Mouse (Mus musculus): ENCODE data around the gene Ezr.
"Not testable (repeated sequence)": the region's sequence is repeated elsewhere in the genome, so short reads cannot be mapped to it uniquely, and the experiment has no call there.

Gene Ezr

DNA sequence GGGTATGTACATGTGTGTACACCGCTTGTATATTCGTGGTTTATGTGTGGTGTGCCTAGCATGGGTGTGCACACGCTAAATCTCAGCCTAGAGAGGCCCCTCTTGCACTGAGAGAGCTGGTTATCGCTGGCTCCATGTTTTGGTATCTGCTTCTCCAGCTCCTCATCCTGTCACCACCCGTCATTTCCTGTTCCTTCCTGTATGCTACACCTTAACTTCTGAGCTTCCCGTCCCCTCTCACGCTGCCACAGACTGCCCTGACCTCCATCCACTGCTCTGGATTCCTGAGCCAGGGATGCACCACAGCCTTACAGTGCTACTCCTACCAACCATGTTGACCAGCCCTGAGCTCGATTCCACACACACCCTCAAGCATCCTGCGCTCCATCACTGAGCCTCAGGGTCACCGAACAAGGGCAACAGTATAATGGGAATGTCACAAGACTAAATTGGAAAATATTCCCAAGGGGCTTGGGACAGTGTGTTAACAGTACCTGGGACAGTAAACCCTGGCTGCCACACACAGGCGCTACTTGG lies 39.5 kb downstream of the Ezr start:
- no peak for DNase-seq (ENCODE audit: low spot score)

DNA sequence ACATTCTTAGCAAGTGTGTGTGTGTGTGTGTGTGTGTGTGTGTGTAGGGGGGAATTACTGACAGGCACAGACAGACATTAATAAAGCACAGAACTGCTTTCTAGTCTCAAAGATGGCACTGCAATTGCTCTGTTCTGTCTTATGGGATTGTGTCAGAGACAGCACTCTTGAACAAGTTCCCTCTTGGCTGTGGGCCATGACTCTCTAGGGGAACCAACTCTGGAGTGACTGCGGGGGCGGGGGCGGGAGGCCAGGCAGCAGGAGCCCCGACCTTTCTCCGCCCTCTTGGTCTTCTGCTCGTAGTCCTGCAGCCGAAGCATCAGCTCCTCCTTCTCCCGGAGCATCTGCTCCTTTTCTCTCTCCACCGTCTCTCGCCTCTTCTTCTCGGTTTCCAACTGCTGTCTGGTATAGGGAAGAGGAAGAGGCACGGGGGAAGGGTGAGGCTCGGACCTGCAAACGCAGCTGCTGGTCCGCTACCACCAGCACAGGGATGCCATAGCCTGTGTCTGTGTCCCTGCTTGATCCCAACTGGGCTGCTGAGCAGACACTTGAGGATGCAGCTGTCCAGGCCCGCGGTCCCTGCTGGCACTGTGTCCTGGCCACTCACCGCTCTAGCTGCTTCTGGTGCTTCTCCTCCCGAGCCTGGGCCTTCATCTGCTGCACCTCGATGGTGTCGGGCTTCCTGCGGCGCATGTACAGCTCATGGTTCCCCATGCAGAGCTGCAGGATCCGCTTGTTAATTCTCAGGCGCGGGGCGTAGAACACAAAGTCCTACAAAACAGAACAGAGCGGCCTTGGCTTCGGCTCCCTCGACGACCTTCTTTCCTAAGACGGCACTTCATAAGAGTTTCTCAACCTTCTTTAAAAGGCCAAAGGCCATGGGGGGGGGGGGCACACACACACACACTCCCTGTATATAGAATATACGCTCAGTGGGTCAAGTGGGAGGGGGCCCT lies 40.2 kb downstream of the Ezr start:
- DNase-seq (ENCODE audit: low spot score): no peak

DNA sequence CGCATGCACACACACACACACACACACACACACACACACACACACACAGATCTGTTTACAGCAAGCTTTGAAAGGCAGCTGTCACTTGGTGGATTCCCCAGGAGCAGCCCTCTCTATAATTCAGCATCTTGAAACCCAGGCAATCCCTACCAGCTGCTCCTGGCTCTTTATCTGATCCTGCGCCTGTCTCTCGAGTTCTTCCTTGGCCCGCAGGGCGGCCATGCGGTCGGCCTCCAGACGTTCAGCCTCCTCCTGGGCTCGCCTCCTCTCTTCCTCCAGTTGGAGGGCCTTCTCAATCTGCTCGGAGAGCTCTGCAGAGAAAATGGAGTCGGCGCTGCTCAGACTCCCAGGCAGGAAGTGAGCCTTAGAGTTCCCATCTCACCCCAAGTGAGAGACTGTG lies 41.3 kb downstream of the Ezr start:
- DNase-seq (ENCODE audit: low spot score): no peak

DNA sequence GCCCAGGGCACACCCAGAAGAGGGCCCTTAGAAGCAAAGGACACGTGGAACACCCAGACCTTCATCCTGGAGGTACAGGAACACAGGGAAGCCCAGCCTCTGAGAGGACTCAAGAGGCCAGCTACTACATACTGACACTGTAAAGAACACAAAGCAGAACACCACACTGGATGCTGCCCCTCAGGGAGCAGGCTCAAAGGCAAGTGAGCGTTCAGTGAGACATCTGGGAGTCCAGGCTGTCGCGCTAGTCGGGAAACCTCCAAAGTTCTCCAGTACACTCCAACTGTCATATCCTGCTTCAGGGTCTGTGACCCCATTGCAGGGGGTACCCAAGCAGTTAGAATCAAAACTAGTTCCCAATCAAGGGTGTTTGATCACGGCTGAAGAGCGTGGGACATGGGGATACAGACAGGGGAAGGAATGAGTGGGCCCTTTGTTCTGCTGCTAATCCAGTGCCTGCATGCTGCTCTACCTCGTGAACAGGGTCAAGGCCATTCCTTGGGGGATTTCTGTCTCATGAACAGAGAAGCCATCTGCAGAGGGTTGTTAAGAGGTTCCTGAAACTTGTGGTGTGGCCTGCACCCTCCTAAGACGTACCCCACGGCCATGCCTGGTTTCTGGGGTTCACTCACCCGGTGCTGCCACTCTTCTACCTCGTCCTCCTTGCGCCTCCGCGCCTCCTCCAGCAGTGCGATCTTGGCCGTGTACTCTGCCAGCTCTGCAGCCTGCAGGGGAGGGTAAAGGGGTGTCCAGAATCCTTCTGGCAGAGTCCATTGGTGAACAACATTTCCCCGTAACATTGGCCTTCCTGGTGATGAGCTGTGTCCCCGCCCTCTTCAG lies 42.0 kb downstream of the Ezr start:
- no peak for DNase-seq (ENCODE audit: low spot score)

DNA sequence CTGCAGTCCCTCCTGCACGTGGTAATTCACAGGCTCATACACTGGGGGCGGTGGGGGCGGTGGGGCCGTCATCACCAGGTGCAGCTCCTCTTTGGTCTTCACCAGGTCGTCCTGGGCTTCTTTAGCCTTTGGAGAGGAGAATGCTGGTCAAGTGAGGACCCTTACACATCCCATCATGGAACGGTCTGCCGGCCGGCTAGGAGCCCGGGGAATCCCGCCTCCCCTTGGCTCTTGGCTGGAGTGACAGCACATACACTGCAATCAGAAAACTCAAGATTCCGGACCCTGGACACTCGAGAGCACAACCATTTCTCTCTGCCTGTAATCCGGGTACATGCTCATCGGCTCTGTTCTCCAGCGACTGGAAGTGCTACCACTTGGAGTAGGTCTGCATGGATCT lies 42.8 kb downstream of the Ezr start:
- no peak for DNase-seq (ENCODE audit: low spot score)

DNA sequence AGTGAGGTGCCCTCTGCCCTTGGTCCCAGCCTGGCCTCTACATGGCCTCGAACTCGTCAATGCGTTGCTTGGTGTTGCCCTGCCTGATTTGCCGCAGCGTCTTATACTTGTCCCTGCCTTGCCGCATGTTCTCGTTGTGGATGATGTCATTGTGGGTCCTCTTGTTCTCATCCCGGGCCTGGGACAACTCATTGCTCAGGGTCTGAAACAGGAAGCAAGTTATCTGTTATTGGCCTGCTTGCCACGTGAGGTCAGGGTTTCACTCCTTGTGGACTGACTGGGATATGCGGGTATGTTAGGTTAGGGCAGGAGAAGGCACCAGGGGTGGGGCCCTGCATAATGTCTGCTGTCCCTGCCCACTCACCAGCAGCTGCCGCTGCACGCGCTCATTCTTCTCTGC lies 43.3 kb downstream of the Ezr start:
- peak; percentile 1 for DNase-seq (ENCODE audit: low spot score)

DNA sequence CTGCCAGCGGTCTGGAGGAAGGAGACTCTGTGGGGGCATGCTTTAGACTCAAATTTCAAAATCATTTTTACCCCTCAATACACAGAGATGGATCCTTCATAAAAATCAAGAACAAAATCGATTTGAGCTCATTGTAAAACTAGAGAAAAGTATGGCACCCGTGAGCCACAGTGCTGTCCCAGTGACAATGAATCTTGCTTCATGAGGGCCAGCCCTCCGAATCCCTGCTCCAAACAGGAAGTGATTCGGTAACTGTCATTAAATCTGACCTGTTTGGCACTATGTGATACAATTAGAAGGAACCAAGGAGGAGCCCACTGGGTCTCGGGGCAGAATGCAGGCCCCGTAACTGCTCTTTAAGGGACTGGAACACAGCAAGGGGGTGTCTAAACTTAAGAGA lies 43.7 kb downstream of the Ezr start:
- no peak for DNase-seq (ENCODE audit: low spot score)

DNA sequence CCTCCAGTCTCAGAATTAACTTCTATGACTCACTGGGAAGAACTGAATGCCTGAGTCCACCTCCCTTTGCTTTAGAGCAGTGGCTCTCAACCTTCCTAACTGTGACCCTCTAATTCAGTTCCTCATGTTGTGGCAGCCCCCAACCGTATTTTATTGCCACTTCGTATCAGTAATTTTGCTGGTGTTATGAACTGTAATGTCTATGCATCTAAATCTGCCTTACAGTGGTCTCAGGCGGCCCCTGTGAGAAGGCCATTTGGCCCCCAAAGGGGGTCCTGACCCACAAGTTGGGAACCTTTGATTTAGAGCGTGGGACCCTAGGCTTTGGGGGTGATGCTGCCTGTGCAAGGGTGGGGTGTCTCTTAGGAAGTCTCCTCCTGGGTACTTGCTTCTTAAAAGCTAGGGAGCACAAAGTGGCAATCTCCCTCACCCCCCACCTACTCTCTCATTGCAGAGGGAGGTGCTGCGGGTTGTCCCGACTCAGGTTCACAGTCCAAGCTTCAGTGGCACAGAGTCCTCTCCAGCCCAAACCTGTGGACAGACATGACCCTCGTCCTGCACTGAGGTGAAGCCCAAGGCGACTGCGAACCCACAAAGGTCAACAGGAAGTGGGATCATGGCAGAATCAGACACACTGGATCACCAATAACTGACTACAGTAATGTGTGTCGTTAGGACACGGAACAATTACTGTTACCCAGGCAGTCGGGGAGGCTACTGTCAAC lies 45.1 kb downstream of the Ezr start:
- no peak for DNase-seq (ENCODE audit: low spot score)

DNA sequence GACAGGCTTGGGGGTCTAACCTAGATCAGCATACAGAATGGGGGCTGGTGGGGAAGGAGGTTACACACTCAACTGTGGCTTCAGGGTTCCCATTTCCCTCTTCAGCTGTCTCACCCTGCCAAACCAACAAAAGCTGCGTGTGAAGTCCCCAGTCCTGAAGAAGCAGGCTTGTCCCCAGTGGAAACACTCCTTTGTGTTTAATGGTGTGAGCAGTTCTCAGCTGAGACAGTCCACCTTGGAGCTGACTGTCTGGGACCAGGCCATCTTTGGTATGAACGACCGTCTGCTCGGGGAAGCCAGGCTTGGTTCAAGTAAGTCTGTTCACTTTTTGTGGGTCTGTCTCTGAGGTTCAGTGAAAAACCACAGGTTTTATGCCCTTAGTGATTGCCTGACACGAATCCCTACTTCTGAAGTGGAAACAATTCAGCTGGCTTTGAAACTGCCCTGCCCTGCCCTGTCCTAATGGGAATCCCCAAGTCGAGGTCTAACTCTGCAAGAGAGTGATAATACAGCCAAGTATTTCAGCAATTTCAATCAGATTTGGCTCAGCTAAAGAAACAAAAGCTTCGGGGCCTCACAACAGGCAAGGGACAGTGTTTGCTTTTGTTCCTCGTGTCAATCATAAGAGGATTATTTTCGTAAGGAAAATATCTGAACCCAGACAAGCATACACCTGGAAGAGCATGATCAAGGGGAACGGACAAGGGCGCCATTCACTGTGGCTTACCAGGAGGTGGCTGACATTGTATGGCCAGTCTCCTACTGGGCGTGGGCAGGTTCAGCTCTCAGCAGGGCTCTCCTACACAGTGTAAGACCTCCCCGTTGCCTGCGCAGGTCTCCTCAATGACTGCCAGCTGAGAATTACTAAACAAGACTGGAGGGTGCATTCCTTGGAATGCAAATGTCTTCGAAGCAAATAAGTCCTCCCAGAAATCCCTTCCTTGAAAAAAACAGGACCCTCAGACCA lies 46.0 kb downstream of the Ezr start:
- DNase-seq (ENCODE audit: low spot score): no peak

DNA sequence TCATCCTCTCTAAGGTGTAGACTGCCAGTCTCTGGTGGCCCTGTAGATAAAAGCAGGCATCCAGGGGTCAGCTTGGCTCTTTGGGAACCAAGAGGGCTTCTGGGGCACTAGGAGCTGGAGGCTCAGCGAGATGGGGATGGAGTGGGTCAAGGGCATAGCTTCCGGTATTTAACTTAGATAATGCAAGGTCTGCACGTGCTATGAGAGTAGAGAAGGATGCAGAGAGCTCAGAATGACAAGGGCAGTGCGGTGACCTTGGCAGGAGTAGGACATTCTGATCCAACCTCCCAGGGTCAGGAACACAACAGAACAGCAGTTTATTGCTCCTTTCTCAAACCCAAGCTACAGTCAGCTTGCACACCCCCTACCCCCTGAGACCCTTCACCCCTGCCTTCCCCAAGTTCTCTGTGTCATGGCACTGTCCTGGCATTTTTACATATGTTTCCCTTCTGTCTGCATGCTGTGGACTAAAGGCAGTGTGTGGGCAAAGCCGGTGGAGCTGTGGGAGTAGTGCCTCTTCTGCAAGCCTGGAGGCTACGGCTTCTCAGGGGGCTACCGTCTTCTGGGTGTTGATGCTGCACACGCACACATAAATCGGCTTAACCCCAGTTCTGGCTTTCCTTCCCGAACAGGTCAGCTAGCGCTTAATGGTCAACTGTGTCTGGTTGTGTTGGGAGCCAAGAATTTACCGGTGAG lies 47.7 kb downstream of the Ezr start:
- no peak for DNase-seq (ENCODE audit: low spot score)

DNA sequence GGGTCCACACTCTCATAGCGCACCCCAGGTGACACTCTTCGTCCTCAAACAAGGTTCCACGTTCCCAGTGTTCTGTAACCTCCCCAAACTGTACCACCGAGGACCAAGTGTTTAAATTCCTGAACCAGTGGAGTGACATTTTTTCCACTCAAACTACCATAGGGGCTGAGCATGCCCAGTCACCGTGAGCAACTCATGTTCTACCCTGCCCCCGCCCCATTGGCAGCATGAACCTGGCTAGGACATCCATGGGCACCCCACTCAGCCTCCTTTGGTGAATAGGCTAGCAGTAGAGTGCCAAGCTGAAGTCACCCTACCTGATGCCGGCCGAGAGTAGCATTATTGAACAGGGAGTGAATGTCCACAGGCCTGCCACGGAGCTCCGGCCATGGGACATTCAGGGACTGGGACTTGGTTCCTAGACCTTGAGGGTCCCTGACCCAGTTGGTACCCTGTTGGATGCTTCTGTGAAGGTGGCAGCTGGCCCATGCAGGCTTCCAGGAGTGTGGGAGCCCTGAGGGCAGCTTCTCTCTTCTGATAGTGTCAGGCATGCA lies 49.2 kb downstream of the Ezr start:
- no peak for DNase-seq (ENCODE audit: low spot score)

DNA sequence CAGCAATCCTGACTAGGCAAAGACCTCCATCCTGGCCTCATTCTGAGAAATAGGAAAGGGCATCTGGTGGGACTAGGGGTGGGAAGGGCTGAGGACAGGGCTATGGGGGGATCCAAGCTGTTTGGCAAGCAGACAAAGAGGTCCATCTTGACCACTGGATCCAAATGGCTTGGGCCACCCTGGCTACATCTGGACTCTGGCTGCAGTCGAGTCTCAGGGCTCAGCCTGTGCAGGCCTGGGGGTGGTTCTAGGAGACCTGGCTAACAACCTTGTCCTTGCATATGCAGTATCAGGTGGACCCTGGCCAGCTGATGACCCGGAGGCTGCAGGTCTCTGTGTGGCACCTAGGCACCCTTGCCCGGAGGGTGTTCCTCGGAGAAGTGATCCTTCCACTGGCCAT lies 49.9 kb downstream of the Ezr start:
- no peak for DNase-seq (ENCODE audit: low spot score)

DNA sequence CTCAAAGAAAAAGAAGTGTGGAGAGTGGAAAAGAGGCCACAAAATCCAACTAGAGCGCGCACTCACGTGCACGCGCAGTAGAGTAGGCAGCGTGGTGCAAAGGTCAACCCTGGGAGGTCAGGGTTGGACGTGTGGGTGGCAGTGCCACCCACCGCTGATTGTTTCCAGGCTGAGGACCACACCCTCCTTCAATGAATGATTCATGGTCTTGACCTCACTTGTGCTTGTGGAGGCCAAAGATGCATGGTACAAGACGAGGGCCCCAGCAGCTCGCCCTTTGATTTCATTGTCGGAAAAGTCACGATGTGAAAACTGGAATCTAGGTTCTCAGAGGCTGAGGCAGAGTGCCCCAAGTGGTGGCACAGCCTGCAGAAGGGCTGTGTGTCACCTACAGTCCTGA lies 51.0 kb downstream of the Ezr start:
- no peak for DNase-seq (ENCODE audit: low spot score)

DNA sequence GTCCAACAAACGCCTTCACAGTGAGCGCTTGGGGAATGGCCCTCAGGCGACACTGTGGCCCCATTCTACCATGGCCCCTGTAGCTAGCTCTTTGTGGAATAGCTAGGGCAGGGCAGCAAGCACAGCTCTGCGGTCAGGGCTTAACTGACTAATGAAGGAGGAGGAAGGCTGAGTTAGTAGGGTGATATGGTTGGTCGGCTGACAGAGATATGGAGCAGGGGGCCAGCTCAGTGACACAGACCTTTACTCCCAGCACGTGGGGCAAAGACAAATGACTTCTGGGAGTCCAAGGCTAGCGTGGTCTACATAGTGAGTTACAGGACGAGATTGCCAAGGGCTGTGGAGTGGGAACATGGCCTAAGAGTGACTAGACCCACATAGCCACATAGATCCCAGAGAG lies 51.5 kb downstream of the Ezr start:
- DNase-seq (ENCODE audit: low spot score): no peak

DNA sequence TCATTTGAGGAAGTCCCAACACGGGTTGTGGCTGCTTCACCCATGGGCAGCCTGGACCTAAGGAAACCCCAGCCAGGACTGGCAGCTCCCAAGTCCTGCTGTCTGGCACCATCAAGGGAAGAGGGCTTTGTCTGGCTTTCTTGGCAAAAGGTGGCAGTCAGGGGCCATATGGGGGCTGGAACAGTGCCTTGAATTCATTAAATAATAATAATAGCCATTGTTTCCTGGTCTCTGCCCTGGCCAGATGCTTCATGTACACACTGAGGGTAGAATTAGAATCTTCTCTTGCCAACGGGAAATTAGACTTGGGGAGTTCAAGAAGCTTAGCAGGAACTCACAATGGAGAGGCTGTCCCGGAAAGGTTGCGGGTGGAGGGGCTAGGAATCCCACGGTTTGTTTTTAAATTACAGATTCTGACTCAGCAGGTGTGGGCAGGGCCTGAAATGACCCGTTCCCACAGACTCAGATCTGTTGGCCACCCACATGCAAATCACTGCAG lies 53.3 kb downstream of the Ezr start:
- DNase-seq (ENCODE audit: low spot score): no peak

DNA sequence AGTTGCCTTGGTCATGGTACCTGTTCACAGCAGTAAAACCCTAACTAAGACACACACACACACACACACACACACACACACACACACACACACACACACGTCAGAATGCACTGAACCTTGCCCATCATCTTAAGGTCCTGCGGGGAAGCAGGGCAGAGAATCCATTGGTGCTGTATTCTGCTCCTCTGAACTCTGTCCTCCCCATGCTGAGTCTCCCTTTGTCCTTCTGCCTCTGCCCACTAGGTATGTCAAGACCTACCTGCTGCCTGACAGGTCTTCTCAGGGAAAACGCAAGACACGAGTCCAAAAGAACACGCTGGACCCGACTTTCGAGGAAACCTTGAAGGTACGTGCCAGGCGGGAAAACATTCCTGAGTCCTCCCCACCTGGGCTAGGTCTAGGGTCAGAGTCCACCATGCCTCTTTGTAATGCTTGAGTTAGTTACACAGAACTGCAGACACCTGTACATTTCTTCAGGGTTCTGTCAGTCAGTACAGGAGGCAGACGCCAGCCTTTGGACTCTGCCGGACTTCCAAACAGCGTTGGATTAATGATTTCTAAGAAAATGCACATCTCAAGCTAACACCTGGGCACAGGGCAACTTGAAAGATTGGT lies 54.5 kb downstream of the Ezr start:
- DNase-seq (ENCODE audit: low spot score): no peak

DNA sequence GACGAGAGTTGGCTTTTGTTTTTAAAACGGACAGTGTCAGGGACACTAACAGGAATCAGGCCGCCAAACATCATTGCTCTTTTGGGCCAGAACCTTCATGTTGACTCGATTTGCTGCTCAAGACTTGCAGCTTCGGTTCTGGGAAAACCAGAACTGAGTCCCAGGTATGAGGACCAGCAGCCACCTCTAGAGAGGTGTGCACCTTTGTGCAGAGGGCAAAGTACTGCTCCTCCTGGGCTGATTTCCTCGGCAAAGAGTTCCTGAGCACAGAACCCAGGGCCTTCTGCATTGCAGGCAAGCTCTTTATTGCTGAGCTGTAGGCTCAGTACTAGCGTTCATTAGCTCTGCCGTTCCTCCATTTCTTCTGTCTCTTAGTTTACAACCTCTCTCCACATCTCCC lies 68.6 kb downstream of the Ezr start:
- DNase-seq (ENCODE audit: low spot score): not testable (repeated sequence)

DNA sequence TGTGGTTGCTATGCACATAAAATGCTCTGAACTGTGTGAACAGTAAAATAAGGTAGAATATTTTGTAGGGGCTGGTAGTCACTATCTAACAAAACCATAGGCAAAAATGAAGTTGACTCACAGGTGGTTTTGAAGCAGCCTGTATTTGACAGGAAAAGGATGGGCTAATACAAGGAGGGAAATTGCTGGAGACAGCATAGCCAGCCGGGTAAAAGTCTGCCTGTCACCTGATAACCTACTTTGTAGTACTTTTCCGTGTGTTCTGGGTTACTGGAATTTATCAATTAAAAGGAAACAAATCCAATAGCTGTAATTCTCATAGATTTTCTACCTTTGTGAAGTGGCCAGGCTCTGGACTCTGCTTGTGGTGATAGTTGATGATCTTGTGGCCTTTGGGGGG lies 69.1 kb downstream of the Ezr start:
- not testable (repeated sequence) for DNase-seq (ENCODE audit: low spot score)

DNA sequence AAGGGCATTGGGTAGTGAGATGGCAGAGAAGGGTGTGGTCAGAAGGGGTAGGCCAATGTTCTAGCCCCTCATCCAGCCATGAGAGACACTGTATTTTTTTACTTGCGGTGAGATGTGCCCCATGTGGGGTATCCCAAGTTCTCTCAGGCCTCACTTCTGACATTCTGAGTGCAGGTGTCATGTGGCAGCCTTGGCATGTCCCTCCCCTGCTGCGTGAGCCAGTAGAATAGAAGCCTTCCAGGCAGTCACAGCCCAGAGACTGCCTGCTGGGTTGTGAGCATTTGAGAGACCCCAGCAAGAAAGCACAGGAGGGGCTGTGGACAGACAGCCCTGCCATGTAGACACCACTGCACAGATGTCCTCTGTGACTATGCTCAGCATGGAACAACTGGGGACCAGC lies 74.4 kb downstream of the Ezr start:
- not testable (repeated sequence) for DNase-seq (ENCODE audit: low spot score)
